Comparison of ENCODE assay signal across 16 mouse cellular contexts in genomic region chr14:27373498-27373897, GRCm38 (mm10).
"Had no signal": no experiment of that assay in that cellular context is flagged by ENCODE, and none has a peak within 500 bp of the region (broad histone marks: within the 10 kb centered on the region; RNA-seq: fewer than 3 reads in every experiment).

No protein-coding gene starts in this region.

- H3K9ac ChIP-seq: neural tube, embryonic 12.5 days; neural tube, embryonic 13.5 days; neural tube, embryonic 15.5 days; stomach, embryonic 15.5 days had no signal

- H3K4me1 ChIP-seq: neural tube, embryonic 12.5 days; neural tube, embryonic 15.5 days had no signal

- H3K4me3 ChIP-seq: neural tube, embryonic 12.5 days; neural tube, embryonic 13.5 days; neural tube, embryonic 15.5 days; stomach, embryonic 15.5 days had no signal

- H3K36me3 ChIP-seq: neural tube, embryonic 12.5 days; neural tube, embryonic 13.5 days; neural tube, embryonic 15.5 days; stomach, embryonic 15.5 days had no signal

- H3K9me3 ChIP-seq: neural tube, embryonic 12.5 days; neural tube, embryonic 13.5 days; neural tube, embryonic 15.5 days; stomach, embryonic 15.5 days had no signal

- H3K4me2 ChIP-seq: neural tube, embryonic 12.5 days; neural tube, embryonic 13.5 days; neural tube, embryonic 15.5 days; stomach, embryonic 15.5 days had no signal

- H3K27ac ChIP-seq: neural tube, embryonic 12.5 days; neural tube, embryonic 13.5 days; neural tube, embryonic 15.5 days; stomach, embryonic 15.5 days; stomach, postnatal 0 days had no signal

- H3K27me3 ChIP-seq: neural tube, embryonic 12.5 days; neural tube, embryonic 13.5 days; neural tube, embryonic 15.5 days; stomach, embryonic 15.5 days had no signal

- DNase-seq: retina, postnatal 1 day; right cerebral cortex, adult 18-20 months; right cerebral cortex, postnatal 14 days; right cerebral cortex, postnatal 25 days; right cerebral cortex, postnatal 4 days; spleen, adult 18-20 months; thymus, adult 18-20 months; thymus, adult 2 months; thymus, postnatal 14 days; thymus, postnatal 25 days; thymus, postnatal 36 days had no signal
